Mouse (Mus musculus): Measurements from ENCODE around the gene Lbr.
A peak's percentile ranks its signal among the peaks of the same experiment; 100 is the strongest.
"Not testable (repeated sequence)": the region's sequence is repeated elsewhere in the genome, so short reads cannot be mapped to it uniquely, and the experiment has no call there.

The Lbr gene

GRCm38 (mm10) chr1:181852466-181852865, 9.6 kb upstream of the Lbr start:
- no peak for DNase-seq (ENCODE audit: low read depth, low spot score)

- no peak for DNase-seq (ENCODE audit: low read depth, low spot score)
These were observed 8.9 kb upstream of the Lbr start for GRCm38 (mm10) chr1:181851521-181852310.

- no peak for DNase-seq (ENCODE audit: low read depth, low spot score)
These were observed 7.6 kb upstream of the Lbr start for GRCm38 (mm10) chr1:181850441-181850840.

- no peak for DNase-seq (ENCODE audit: low read depth, low spot score)
These were observed 5.4 kb upstream of the Lbr start for GRCm38 (mm10) chr1:181848210-181848609.

GRCm38 (mm10) chr1:181847396-181847795, 4.5 kb upstream of the Lbr start:
- DNase-seq (ENCODE audit: low read depth, low spot score) = no peak

GRCm38 (mm10) chr1:181845767-181846166, 2.9 kb upstream of the Lbr start:
- no peak for DNase-seq (ENCODE audit: low read depth, low spot score)

- no peak for DNase-seq (ENCODE audit: low read depth, low spot score)
These were observed 2.2 kb upstream of the Lbr start for GRCm38 (mm10) chr1:181844874-181845547.

GRCm38 (mm10) chr1:181841864-181842672, 778 bp downstream of the Lbr start:
- peak; percentile 92 for DNase-seq (ENCODE audit: low read depth, low spot score)

GRCm38 (mm10) chr1:181841396-181841795, 1.4 kb downstream of the Lbr start:
- peak; percentile 22 for DNase-seq (ENCODE audit: low read depth, low spot score)

- no peak for DNase-seq (ENCODE audit: low read depth, low spot score)
These were observed 3.0 kb downstream of the Lbr start for GRCm38 (mm10) chr1:181839746-181840366.

GRCm38 (mm10) chr1:181838111-181838510, 4.7 kb downstream of the Lbr start:
- DNase-seq (ENCODE audit: low read depth, low spot score) = no peak

- DNase-seq (ENCODE audit: low read depth, low spot score) = no peak
These were observed 9.7 kb downstream of the Lbr start for GRCm38 (mm10) chr1:181833143-181833542.

- DNase-seq (ENCODE audit: low read depth, low spot score) = no peak
These were observed 10.1 kb downstream of the Lbr start for GRCm38 (mm10) chr1:181832720-181833119.

- DNase-seq (ENCODE audit: low read depth, low spot score) = no peak
These were observed 14.5 kb downstream of the Lbr start for GRCm38 (mm10) chr1:181828365-181828764.

GRCm38 (mm10) chr1:181826716-181827115, 16.1 kb downstream of the Lbr start:
- DNase-seq (ENCODE audit: low read depth, low spot score) = no peak

- no peak for DNase-seq (ENCODE audit: low read depth, low spot score)
These were observed 31.2 kb downstream of the Lbr start for GRCm38 (mm10) chr1:181811481-181812223.

GRCm38 (mm10) chr1:181800667-181801066, 42.2 kb downstream of the Lbr start:
- no peak for DNase-seq (ENCODE audit: low read depth, low spot score)

- DNase-seq (ENCODE audit: low read depth, low spot score) = no peak
These were observed 42.9 kb downstream of the Lbr start for GRCm38 (mm10) chr1:181799911-181800310.

- no peak for DNase-seq (ENCODE audit: low read depth, low spot score)
These were observed 49.3 kb downstream of the Lbr start for GRCm38 (mm10) chr1:181793541-181793940.

GRCm38 (mm10) chr1:181789952-181790351, 52.9 kb downstream of the Lbr start:
- DNase-seq (ENCODE audit: low read depth, low spot score) = no peak

GRCm38 (mm10) chr1:181782600-181782999, 60.2 kb downstream of the Lbr start:
- not testable (repeated sequence) for DNase-seq (ENCODE audit: low read depth, low spot score)
